Mouse (Mus musculus) megakaryocyte, embryonic 14.5 days (primary cell): ENCODE measurements around the gene Rbms3.

ENCODE experiments used
- FLI1 ChIP-seq: IDR thresholded peaks from 2 replicates; pipeline ENCODE4 v1.6.1; 2012; ENCODE audit warnings: low read length, inconsistent platforms, mixed read lengths
- GATA1 ChIP-seq: IDR thresholded peaks from 3 replicates; pipeline ENCODE4 v1.6.1; 2012; ENCODE audit warnings: mixed read lengths, low read length, inconsistent platforms, borderline replicate concordance

GRCm38 (mm10) chr9:116848905-116849304 is 780.8 kb downstream of the Rbms3 start:
- TF ChIP-seq GATA1 (no peak), FLI1 (no peak)
